Mouse (Mus musculus): ENCODE results near the gene Lrrc61.

DNA sequence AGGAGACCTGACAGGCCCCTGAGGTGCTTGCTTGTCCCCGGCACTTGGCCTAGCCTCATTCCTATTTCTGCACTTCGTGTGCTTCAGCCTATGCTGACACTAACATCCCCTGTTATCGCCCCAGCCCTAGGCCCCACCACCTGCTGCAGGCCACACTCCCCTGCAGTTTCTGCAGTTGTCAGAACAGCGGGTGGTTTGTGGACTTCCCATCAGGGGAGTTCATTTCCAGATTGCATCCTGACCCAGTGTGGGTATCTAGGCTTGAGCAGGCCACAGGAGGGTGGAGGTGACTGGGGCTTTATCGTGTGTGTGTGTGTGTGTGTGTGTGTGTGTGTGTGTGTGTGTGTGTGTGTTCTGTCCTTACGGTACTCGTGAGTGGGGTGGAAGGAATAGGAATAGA is 54.9 kb downstream of the Lrrc61 start:
- TF ChIP-seq CTCF (IDR thresholded peaks at IDR 0.05; ENCODE audit: low read depth) (no peak), EP300 (IDR thresholded peaks at IDR 0.05; ENCODE audit: low read depth) (no peak)
